Mouse (Mus musculus) neutrophil, adult 59 days (primary cell): ENCODE measurements around the gene Olfr671. TPM values are rescaled to one million over a fixed set of nuclear protein-coding genes. Genes with fewer than 3 reads are reported as not detected.

ENCODE experiments used
- total RNA-seq, 2 experiments: library from RNA; stranded (reverse); gene quantifications; 1 replicate in 1 of 2; 2 replicates in 1 of 2; pipeline ENCODE4 v1.2.4; 2023

Gene Olfr671
- total RNA-seq, result not detected

DNA sequence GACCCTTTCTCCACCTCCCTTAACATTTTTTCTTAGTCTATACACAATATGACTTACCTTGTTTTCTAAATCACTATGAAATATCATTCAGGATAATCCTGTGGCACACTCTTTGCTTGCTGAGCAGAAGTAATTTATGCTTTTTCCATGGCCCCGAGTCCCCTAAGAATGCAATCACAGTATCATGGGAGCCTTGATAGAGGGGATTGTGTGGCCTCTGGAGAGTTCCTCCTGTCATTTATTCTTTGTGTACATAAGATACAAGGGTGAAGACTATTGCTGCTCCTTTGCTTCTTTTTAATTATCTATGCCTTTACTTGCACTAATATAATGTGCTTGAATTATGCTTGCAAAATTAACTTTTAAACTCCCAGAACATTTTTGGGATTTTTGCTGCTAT is at the start of gene Olfr671:
Olfr671 (minus strand) TSS at position 101 of the 400 bp plus-strand sequence.

DNA sequence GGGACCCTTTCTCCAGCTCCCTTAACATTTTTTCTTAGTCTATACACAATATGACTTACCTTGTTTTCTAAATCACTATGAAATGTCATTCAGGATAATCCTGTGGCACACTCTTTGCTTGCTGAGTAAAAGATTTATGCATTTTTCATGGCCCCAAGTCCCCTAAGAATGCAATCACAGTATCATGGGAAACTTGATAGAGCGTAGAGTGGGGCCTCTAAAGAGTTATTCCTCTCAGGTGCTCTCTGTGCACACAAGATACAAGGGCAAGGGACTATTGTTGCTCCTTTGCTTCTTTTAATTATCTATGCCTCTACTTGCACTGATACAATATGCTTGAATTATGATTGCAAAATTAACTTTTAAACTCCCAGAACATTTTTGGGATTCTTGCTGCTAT is 49.4 kb upstream of the Olfr671 start, which contains the start of gene Olfr675:
Olfr675 (minus strand) TSS at position 101 of the 400 bp plus-strand sequence.

DNA sequence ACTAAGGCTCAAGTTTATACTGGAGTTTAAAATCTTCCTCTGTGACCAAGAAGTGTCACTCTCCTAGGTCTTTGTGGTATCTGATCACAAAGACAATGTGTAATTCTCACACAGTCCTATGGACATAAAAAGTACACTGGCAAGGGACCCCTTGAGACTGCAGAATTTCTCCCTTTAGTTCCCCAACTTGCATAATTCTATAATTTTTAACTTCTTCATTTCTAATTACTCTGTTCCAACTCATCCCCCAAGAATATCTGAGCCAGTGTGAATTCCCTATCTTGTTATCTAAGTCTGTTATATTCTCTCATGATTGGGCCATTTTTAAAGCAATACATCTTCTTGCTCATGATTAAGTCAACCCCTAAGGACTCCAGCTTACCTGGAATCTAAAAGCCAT is 23.0 kb upstream of the Olfr671 start, which contains the start of gene Olfr672:
Olfr672 (minus strand) TSS at position 101 of the 400 bp plus-strand sequence.

DNA sequence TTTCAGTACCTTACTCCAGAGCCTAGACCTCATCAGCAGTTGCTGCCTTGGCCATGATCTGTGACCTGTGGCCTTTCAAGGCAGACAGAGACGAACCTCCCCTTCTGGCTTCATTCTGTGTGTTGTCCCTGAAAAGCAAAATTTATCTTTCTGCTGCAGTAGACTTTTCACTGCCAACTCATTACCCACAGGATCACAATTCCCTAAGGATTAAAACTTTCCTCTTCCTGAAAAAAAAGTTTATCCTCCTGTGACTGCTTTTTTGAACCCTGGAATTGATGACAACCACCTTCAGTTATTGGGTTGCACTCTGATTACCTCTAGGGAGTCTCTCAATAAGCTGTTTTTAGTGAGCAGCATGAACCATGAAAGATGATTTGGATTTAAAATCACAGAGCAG is 16.4 kb downstream of the Olfr671 start, which contains the start of gene Olfr670:
Olfr670 (minus strand) TSS at position 101 of the 400 bp plus-strand sequence.

DNA sequence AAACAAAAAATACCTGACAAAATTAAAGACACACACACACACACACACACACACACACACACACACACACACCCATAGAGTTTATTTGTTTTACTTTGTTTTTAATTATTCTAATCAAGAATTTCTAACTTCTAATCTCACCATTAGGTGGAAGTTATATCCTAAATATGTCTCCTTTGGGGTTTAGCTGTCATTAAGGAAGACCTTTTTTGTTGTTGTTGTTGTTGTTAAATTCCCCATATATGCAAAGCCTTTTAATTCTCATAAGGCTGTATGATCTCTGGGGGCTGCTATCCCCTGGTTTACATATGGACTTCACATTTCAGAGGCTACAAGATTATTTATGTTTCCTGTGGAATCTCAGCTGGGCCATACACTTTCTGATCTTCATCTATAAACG is 45.0 kb downstream of the Olfr671 start, which contains the start of gene Olfr669:
Olfr669 (plus strand) TSS at position 301 of the 400 bp plus-strand sequence.

DNA sequence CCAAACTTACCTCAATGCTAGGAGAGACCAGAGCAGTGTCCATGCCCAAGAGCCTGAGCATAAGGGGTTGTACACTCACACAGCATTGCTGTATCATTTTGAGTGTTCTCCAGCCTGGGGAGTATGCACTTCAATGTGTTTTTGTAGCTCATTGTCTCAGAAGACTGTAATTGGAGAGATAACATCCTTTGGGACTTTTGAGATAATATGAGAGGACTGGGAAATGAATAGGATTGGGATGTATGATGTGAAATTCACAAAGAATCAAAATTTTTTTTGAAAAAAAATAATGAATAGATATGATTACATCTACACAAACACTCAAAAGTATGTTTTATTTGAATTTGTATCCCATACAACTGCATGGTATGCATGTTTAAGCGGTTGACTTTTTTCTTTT is 51.0 kb downstream of the Olfr671 start, which contains the start of gene Olfr668:
Olfr668 (minus strand) TSS at position 101 of the 400 bp plus-strand sequence.

Other genes starting within 250 kb of the Olfr671 start
- gene Usp17le, start 201.7 kb downstream of the Olfr671 start, total RNA-seq, result not detected
- gene Usp17lb, start 136.5 kb downstream of the Olfr671 start, total RNA-seq, result under 1 TPM in 1 of 2 experiments, not detected in 1; 0.24 TPM
- not detected for gene Usp17la, start 122.1 kb downstream of the Olfr671 start, total RNA-seq
- not detected for gene Olfr665, start 101.1 kb downstream of the Olfr671 start, total RNA-seq
- not detected for gene Olfr666, start 83.2 kb downstream of the Olfr671 start, total RNA-seq
- gene Olfr667, start 57.6 kb downstream of the Olfr671 start, total RNA-seq, result not detected
- not detected for gene Olfr668, start 51.1 kb downstream of the Olfr671 start, total RNA-seq
- not detected for gene Olfr669, start 44.9 kb downstream of the Olfr671 start, total RNA-seq
- gene Olfr670, start 16.5 kb downstream of the Olfr671 start, total RNA-seq, result not detected
- not detected for gene Olfr672, start 22.9 kb upstream of the Olfr671 start, total RNA-seq
- gene Olfr675, start 49.3 kb upstream of the Olfr671 start, total RNA-seq, result not detected
- gene Olfr676, start 53.6 kb upstream of the Olfr671 start, total RNA-seq, result not detected
- gene Olfr677, start 72.2 kb upstream of the Olfr671 start, total RNA-seq, result not detected
- not detected for gene Olfr678, start 85.3 kb upstream of the Olfr671 start, total RNA-seq
- gene Olfr679, start 102.1 kb upstream of the Olfr671 start, total RNA-seq, result not detected
- gene Olfr680-ps1, start 113.7 kb upstream of the Olfr671 start, total RNA-seq, result not detected
- not detected for gene Olfr681, start 137.7 kb upstream of the Olfr671 start, total RNA-seq
- gene Olfr683, start 167.9 kb upstream of the Olfr671 start, total RNA-seq, result not detected
- not detected for gene Olfr684, start 184.5 kb upstream of the Olfr671 start, total RNA-seq
- not detected for gene Olfr685, start 206.9 kb upstream of the Olfr671 start, total RNA-seq
- gene Olfr686, start 228.4 kb upstream of the Olfr671 start, total RNA-seq, result not detected